Mouse (Mus musculus) gastrocnemius, postnatal 14 days (tissue): ENCODE results near the gene Tnfrsf22. TPM values are rescaled to one million over a fixed set of nuclear protein-coding genes. Genes with fewer than 3 reads are reported as not detected.
A peak's percentile ranks its signal among the peaks of the same experiment; 100 is the strongest.
"Not testable (repeated sequence)": the region's sequence is repeated elsewhere in the genome, so short reads cannot be mapped to it uniquely, and the experiment has no call there.

Source experiments
- DNase-seq: peaks from one replicate; pipeline ENCODE4 v3.0.0; 2021; ENCODE audit warnings: mixed read lengths
- intact Hi-C: fragments of 180-260 bp; cut with DNase I; formaldehyde crosslinking; loops from one replicate; pipeline ENCODE4 v1.15.1; 2025; ENCODE audit warnings: low total_unique reads
- long read RNA-seq, 2 experiments: library from polyadenylated mRNA; stranded (forward); transcript quantifications; one replicate each; pipeline ENCODE4 v2.0.0; 2021
- total RNA-seq, 2 experiments: library from RNA; stranded (reverse); gene quantifications; 2 replicates each; pipeline ENCODE4 v1.2.3; 2021

The Tnfrsf22 gene
- 1 to 10 TPM; 1.5 to 3.0 TPM for total RNA-seq
- long read RNA-seq, experiment 1, full-length matches to known transcripts, result 1 of 1 reads
- long read RNA-seq, experiment 1, partial matches to known transcripts, result 0 of 1 reads
- long read RNA-seq, experiment 1, other reads (novel, unspliced or antisense), result 0 of 1 reads
- long read RNA-seq, experiment 2, partial matches to known transcripts, result 0 of 1 reads
- long read RNA-seq, experiment 2, other reads (novel, unspliced or antisense), result 0 of 1 reads

DNA sequence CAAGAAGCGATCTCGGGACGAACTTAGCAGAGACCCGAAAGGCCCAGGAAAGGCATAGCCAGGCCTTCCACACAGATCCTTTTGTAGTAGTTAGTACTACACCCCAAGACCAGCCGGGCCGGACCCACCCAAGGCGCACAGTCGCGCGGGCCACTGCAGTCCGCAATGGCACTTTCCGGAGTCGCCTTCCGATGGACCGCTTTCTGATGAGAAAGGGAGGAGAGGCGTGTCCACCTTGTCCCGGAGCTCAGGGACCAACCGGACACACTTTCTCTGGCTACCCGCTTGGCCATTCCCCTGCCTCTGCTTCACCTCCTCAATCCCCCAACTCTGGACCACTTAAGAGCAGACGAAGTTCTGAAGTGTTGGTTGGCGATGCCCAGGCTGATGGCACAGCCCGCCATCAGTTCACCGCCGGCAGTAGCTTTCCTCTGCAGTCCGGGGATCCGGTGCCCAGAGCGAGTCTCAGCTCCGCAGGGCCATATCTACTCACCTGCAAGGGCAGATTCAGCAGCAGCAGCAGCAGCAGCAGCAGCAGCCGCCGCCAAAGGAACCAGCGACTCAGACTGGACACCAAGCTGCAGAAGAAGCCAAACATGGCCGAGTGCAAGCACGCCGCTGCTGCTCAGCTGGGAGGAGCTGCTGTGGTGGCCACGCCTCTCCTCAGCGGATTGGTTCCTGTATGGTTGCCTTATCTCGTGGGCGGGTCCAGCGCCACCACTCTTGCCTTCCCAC, at the start of gene Tnfrsf22:
Gene Tnfrsf22, minus strand, starts transcription at position 628 of the 735 bp plus-strand sequence.
- peak; percentile 84 for DNase-seq
- intact Hi-C loops, result no loop called here

DNA sequence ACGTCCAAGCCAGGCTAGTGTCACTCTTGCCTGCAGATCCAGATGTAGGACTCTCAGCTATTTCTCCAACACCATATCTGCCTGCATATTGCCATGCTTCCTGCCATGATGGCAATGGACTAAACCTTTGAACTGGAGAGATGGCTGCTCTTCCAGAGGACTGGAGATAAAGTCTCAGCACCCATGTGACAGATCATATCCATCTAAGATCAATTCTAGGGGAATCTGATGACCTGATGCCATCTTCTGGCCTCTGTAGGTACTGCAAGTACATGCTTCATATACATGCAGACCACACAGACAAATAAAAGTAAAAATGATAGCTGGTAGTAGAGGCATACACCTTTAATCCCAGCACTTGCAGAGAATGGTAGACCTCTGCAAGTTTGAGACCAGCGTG, 46.7 kb upstream of the Tnfrsf22 start:
- intact Hi-C loops, result no loop called here
- no peak for DNase-seq

DNA sequence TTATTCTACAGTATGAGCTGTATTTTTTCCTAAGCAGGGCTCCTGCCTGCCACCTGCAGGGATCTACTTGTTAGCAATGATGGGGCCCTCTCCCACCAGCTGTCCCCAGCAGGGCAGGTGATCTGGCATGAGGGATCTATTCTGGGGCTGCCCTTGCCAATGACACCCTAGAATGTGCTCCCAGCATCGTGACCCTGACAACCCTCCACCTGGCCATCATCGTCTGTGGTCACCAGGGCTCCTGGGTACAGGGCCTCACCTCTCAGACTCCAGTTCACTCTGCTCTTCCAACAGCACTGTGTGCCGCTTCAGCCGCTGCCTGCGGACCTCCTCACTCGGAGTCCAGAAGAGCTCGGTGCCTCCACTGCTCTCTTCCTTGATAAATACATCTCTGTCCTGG, 45.1 kb upstream of the Tnfrsf22 start:
- intact Hi-C loops, result loop anchor here (5.0 kb wide), 1 partner anchor 112 kb away; no protein-coding TSS in a partner anchor
- DNase-seq, result no peak

DNA sequence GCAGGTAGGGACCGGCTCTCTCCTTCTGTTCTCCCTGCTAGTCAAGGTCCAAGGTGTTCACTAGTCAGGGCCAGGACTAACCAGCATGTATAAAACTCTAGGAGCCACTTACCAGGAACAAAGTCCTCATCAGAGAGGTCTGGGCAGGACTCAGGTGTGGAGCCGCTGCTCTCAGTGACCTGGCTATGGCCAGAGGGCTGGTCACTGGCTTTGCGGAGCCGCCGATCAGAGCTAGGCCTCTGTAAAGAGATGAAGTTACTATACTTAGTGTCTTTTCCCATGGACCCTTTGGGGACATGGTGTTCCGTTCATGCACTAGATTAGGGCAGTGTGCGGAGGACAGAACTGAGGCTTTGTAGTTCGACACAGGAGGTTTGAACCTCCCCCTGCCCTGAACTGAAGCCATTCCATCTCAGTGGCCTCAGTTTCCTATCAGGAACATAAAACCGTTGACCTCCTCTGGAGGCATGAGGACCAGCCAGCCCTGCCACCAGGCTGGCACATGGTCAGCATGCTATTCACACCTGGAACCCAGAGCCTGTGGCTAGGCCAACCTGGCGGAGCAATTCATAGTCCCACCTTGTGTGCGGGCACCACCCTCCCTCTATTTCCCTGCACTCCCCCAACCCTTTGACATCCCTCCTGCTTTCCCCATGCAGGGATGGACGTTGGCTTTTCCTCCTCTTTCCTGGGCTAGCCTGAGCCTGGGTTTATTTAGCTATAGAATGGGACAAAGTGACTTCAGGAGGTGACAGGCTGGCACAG, 43.5 kb upstream of the Tnfrsf22 start:
- DNase-seq, result no peak
- intact Hi-C loops, result loop anchor here (5.0 kb wide), 1 partner anchor 111 kb away; no protein-coding TSS in a partner anchor

DNA sequence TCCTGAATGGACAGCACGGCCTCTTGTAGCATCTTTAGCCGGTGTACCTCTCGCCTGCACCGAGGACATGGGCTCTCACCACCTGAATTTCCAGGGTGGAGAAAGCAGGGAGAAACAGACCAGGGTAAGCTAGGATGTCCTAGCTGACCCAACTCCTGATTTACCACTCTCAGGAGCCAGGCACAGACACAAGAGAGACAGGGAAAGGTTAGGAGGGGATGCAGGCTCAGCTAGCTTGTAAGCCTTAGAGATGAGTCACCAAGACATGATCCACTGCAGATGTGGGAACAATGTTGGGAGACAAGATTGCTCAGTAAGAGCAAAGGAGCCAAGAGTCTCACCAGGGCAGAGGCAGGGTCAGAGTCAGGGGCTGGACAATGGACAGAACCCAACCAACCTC, 42.4 kb upstream of the Tnfrsf22 start:
- no peak for DNase-seq
- intact Hi-C loops, result loop anchor here (5.0 kb wide), 1 partner anchor 110 kb away; no protein-coding TSS in a partner anchor

DNA sequence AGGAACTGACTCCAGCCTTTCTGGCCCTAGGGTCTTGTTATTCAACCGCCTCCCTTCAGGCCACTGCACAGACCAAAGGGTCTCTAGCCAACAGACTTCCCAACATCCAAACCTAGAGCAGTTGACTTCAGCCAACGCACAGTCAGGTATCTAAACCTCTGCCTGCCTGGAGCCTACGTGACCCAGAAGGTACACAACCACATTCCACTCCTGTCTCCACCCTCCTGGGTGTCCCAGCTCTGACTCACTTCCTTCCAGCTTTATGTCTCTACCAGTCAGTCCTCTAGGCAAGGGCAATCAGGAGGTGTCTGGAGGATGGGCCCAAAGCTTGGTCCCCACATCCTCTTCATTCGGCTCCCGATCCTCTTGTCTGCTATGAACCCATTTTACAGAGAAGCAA, 41.7 kb upstream of the Tnfrsf22 start:
- DNase-seq, result no peak
- intact Hi-C loops, result loop anchor here (5.0 kb wide), 1 partner anchor 109 kb away; no protein-coding TSS in a partner anchor

DNA sequence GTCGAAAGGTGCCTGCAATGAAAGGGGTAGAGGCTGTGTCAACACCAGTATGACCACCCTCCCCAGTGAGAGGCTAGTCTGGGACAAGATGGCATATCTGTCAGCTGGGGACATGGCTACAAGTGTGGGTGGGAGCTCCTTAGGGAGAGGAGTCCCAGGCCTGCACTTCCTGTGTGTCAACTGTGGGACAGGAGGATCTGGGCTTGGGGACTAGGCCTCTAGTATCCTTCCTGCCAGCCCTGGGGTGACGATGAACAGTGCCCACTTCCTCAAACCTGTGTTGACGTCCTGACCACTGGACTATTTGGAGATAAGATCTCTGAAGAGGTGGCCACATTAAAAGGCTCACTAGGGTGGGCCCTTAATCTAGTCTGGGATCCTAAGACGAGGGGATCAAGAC, 40.5 kb upstream of the Tnfrsf22 start:
- no peak for DNase-seq
- intact Hi-C loops, result loop anchor here (5.0 kb wide), 1 partner anchor 108 kb away; no protein-coding TSS in a partner anchor

DNA sequence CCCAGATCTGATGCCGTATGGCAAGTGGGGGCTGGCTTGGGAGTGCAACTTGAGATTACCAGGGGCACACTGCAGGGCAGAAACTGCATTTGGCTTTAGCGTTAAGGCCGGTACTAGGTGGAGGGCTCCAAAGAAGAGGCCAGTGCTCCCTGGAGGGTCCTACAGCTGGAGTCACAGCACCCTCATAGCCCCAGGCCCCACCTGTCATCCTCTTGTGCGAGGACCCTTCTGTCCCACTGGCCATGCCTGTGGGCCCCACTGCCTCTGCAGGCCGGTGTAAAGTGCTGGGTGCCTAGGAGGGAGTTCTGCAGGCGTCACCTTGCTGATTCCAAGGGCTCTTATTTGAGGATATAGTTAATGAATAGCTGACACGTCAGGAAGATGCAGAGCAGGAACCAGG, 40.0 kb upstream of the Tnfrsf22 start:
- intact Hi-C loops, result no loop called here
- no peak for DNase-seq

DNA sequence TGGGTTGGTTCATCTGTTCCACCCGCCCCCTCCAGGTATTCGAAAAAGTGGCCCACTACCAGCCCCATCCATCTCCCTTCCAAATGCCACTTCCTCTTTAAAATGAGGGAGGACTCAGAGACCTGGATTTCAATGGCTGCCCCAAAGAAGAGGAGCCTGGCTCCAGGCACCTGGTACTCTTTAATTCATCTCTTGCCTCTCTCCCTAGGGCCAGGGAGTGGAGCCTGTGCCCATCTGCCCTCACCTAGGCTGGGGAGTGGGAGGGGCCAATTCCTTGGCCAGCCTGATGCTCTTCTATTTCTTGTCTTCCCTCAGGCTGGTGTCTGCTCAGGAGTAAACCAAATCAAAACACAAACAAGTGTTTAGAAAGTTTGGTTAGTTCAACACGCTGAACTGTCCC, 37.2 kb upstream of the Tnfrsf22 start:
- intact Hi-C loops, DNase-seq: not testable (repeated sequence)

DNA sequence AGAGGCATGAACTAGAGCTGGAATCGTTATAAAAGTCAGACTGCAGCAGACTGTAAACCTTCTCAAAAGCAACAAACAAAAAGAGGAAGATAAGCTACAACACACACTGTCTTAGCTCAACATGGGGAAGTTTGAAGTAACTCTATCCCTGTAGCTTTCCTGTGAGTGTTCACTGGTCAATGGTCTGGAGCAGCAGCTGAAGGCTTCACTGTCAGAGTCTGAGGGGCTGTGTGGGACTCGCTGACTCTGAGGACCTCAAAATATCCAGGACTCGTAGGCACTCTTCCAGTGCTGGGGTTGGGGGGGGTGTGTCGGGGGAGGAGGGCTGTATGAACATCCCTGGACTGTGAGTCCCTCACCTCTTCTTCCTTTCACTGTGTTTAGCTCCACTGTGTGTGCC, 36.7 kb upstream of the Tnfrsf22 start:
- intact Hi-C loops, DNase-seq: not testable (repeated sequence)

DNA sequence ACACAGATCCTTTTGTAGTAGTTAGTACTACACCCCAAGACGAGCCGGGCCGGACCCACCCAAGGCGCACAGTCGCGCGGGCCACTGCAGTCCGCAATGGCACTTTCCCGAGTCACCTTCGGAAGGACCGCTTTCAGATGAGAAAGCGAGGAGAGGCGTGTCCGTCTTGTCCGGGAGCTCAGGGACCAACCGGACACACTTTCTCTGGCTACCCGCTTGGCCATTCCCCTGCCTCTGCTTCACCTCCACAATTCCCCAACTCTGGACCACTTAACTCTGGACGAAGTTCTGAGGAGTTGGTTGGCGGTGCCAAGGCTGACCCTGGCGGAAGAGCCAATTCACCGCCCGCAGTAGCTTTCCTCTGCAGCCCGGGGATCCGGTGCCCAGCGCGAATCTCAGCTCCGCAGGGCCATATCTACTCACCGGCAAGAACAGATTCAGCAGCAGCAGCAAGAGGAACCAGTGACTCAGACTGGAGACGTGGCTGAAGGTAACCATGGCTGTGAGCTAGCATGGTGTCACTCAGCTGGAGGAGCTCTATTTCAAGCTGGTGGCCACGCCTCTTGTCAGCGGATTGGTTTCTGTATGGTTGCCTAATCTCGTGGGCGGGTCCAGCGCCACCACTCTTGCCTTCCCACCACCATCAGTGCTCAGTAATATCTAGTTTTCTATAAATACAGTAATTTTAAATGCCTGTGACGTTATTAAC, 36.1 kb upstream of the Tnfrsf22 start, which contains the start of gene Tnfrsf23:
Gene Tnfrsf23, minus strand, starts transcription at position 514 of the 709 bp plus-strand sequence.
- intact Hi-C loops, result no loop called here

DNA sequence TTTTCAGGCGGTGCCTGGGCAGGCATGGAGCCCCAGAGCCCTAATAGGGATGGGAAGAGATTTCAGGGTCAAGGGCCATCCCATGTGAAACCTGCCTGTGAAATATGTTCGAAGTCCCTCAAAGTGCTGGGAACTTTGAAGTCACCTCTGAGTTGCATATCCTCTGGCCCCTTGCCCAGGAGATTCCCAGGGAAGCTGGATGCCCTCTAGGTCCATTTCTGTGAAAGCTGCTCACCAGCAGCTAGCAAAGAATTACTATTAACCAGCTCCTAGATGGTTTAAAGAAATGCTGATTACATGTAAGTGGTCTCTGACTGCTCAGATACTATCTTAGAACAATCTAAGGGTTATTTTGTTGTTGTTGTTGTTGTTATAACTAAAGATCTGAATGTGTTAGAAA, 35.1 kb upstream of the Tnfrsf22 start:
- intact Hi-C loops, result not testable (repeated sequence)

More for the DNA sequence above, 36.1 kb upstream of the Tnfrsf22 start, which contains the start of gene Tnfrsf23:
- peak; percentile 75 for DNase-seq

DNA sequence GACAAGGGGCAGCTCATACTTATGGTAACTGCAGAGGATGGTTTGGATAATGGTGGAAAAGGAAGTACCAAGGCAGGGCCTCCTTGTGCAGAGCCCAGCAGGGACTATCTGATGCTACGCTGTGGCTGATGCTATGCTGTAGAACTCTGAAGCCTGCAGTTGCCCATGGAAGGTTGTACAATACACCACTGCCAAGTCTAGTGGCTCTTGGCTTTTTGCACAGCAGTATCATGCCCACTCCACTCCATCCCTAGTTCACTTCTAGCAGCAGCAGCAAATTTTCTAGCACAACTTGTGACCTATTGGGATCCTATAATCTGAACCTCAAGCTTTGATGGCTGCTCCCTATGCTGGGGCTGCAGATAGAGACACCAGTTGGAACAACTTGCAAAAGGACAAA, 32.1 kb upstream of the Tnfrsf22 start:
- no peak for DNase-seq
- intact Hi-C loops, result no loop called here

More for the DNA sequence above, 35.1 kb upstream of the Tnfrsf22 start:
- not testable (repeated sequence) for DNase-seq

DNA sequence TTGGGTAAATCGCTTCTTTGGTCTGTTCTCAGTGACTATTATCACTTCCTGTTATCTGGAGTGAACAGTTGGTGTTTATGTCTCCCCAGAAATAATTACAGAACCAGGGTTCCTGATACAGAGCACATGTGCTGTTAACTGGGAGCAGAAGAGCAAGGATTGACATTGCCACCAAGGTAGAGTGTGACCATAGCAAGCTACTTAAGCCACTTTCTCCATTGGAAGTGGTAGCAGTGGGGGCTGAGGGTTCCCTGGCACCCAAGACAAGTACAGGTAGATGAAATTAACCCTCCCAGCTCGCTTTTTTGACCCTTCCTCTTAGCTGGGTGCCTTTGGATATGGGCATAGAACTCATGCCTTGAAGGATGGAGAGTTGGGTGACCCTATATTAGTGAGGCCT, 31.4 kb upstream of the Tnfrsf22 start:
- DNase-seq, intact Hi-C loops: not testable (repeated sequence)

DNA sequence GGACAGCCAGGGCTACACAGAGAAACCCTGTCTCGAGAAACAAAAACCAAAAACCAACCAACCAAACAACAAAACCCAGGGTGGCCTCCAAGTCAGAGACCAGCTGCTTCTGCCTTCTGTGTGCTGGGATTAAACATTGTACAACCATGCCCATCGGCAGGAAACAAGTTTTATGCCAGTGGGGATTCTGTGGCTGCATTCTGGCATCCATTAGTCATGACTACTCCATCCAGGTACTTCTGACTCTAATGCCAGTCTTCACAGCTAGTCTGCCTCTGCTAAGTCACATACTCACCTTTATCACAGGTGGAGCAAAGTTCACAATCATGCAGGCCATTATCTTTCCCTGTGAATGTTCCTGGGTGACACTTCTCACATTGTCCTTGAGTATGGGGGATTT, 30.2 kb upstream of the Tnfrsf22 start:
- DNase-seq, intact Hi-C loops: not testable (repeated sequence)

DNA sequence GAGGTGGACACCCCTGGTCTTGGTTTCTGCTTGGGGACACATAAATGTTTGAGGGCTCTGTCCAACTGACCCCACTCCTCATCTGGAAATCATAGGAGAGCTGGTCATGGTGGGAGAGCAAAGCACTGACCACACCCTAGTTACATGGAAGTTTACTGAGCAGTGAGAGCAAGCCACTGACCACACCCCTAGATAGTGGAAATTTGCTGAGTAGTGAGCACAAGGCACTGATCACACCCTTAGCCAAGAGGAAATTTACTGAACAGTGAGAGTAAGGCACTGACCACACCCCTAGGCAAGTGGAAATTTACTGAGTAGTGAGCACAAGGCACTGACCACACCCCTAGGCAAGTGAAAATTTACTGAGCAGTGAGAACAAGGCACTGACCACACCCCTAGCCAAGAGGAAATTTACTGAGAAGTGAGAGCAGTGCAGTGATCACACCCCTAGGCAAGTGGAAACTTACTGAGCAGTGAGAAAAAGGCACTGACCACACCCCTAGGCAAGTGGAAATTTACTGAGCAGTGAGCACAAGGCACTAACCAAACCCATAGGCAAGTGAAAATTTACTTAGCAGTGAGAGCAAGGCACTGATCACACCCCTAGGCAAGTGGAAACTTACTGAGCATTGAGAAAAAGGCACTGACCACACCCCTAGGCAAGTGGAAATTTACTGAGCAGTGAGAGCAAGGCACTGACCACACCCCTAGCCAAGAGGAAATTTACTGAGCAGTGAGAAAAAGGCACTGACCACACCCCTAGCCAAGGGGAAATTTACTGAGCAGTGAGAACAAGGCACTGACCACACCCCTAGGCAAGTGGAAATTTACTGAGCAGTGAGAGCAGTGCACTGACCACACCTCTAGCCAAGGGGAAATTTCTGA, 17.2 kb upstream of the Tnfrsf22 start:
- intact Hi-C loops, result no loop called here
- no peak for DNase-seq

DNA sequence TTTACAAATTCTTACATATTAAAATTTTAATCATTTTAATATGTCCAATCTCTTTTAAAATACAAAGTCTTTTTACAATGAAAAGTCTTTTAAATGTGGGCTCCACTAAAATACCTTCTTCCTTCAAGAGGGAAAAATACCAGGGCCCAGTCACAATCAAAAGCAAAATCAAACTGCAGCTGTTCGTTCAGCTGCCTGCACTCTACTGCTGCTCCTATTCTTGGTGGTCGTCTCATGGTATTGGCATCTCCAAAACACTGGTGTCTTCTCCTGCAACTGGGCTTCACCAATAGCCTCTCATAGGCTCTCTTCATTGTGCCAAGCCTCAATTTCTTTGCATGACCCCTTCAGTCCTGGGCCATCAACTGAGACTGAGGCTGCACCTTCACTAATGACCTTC, 14.0 kb upstream of the Tnfrsf22 start:
- no peak for DNase-seq
- intact Hi-C loops, result no loop called here

DNA sequence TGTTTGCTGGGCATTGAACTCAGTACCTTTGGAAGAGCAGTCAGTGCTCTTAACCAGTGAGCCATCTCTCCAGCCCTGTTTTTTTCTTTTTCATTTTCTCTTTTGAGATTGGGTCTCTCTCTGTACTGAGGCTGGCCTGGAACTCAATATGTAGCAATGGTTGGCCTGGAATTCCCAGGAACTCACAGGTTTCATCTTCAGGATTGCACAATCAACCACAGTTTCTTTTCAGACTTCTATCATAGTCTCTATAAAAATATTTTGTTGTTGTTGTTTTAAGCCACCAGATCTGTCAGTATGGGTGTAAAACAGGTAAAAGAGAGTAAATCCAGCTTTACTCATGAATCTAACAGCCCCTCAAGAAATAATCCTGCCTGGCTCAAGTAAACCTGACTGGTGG, 11.3 kb upstream of the Tnfrsf22 start:
- no peak for DNase-seq
- intact Hi-C loops, result no loop called here
